Mouse (Mus musculus) NIH3T3 (cell line): ENCODE measurements around the gene Acadm.

Source experiments
- DNase-seq: peaks from one replicate; pipeline ENCODE4 v3.0.0-alpha.2; 2012; ENCODE audit warnings: low read depth

The Acadm gene

GRCm38 (mm10) chr3:153944335-153944990 lies at the start of gene Acadm:
Gene Acadm (minus strand): TSS chr3:153944632.
- DNase-seq, result peak; percentile 100

GRCm38 (mm10) chr3:153984428-153985340 lies 40.3 kb upstream of the Acadm start:
- DNase-seq, result peak; percentile 45

- DNase-seq, result no peak
Observed at GRCm38 (mm10) chr3:153980611-153981010, 36.2 kb upstream of the Acadm start.

GRCm38 (mm10) chr3:153975791-153976190 lies 31.4 kb upstream of the Acadm start:
- DNase-seq, result no peak

GRCm38 (mm10) chr3:153975060-153975459 lies 30.6 kb upstream of the Acadm start:
- DNase-seq, result no peak

GRCm38 (mm10) chr3:153973949-153974760 lies 29.7 kb upstream of the Acadm start:
- no peak for DNase-seq

- no peak for DNase-seq
Observed at GRCm38 (mm10) chr3:153973171-153973948, 28.9 kb upstream of the Acadm start, which contains the start of gene Slc44a5. Gene Slc44a5 (plus strand): TSS chr3:153973436.

- DNase-seq, result no peak
Observed at GRCm38 (mm10) chr3:153969451-153969850, 25.0 kb upstream of the Acadm start.

- DNase-seq, result peak; percentile 45
Observed at GRCm38 (mm10) chr3:153968549-153968948, 24.1 kb upstream of the Acadm start.

- no peak for DNase-seq
Observed at GRCm38 (mm10) chr3:153967447-153967846, 23.0 kb upstream of the Acadm start.

GRCm38 (mm10) chr3:153961632-153962389 lies 17.4 kb upstream of the Acadm start:
- DNase-seq, result peak; percentile 44

GRCm38 (mm10) chr3:153960884-153961283 lies 16.5 kb upstream of the Acadm start:
- DNase-seq, result peak; percentile 11

- no peak for DNase-seq
Observed at GRCm38 (mm10) chr3:153959731-153960207, 15.3 kb upstream of the Acadm start.

- DNase-seq, result peak; percentile 84
Observed at GRCm38 (mm10) chr3:153959035-153959730, 14.8 kb upstream of the Acadm start.

GRCm38 (mm10) chr3:153957916-153958315 lies 13.5 kb upstream of the Acadm start:
- no peak for DNase-seq

GRCm38 (mm10) chr3:153948176-153948575 lies 3.7 kb upstream of the Acadm start:
- no peak for DNase-seq

GRCm38 (mm10) chr3:153947271-153947670 lies 2.8 kb upstream of the Acadm start:
- DNase-seq, result no peak

- DNase-seq, result peak; percentile 56
Observed at GRCm38 (mm10) chr3:153943901-153944334, 514 bp downstream of the Acadm start.

- peak; percentile 75 for DNase-seq
Observed at GRCm38 (mm10) chr3:153943003-153943640, 1.3 kb downstream of the Acadm start.
